Mouse (Mus musculus) ES-Bruce4 (cell line): ENCODE data around the gene Schip1.

Experiments used
- EP300 ChIP-seq: IDR thresholded peaks from 2 replicates; pipeline ENCODE4 v1.6.1; 2011; ENCODE audit warnings: low read depth, low read length; ENCODE audit not compliant: insufficient read depth
- POLR2A ChIP-seq: IDR thresholded peaks from one replicate; pipeline ENCODE4 v1.8.1; 2011; ENCODE audit warnings: low read length; ENCODE audit not compliant: insufficient read depth

- TF ChIP-seq POLR2A (no peak), EP300 (no peak)
These were observed 320.9 kb downstream of the Schip1 start for GRCm38 (mm10) chr3:68385544-68385943.
